Mouse (Mus musculus) cerebellum, adult 2 months (tissue): ENCODE measurements around the gene Nipal3. TPM values are rescaled to one million over a fixed set of nuclear protein-coding genes. Genes with fewer than 3 reads are reported as not detected.
A peak's percentile ranks its signal among the peaks of the same experiment; 100 is the strongest.

Source experiments
- DNase-seq, 2 experiments: peaks; one replicate each; pipeline ENCODE4 v3.0.0; 2021
- H3K27ac ChIP-seq: fragments of 200-500 bp; 2 replicates; pipeline ENCODE4 v1.5.1; 2012; ENCODE audit warnings: low read length, control low read depth, inconsistent platforms; ENCODE audit not compliant: insufficient read depth
- H3K27me3 ChIP-seq: fragments of 200-500 bp; 2 replicates; pipeline ENCODE4 v1.6.1; 2012; ENCODE audit warnings: inconsistent platforms, mild to moderate bottlenecking, low read length, moderate library complexity; ENCODE audit not compliant: control insufficient read depth, insufficient read depth
- H3K4me1 ChIP-seq: fragments of 200-500 bp; 2 replicates; pipeline ENCODE4 v1.6.1; 2011; ENCODE audit warnings: low read length; ENCODE audit not compliant: control insufficient read depth, insufficient read depth
- H3K4me3 ChIP-seq: fragments of 200-500 bp; replicated peaks from 2 replicates; pipeline ENCODE3; 2011; ENCODE audit warnings: mild to moderate bottlenecking, low read depth, low read length, control low read depth; ENCODE audit not compliant: insufficient read depth
- CTCF ChIP-seq: fragments of 200-500 bp; IDR thresholded peaks from 2 replicates; pipeline ENCODE4 v1.5.1; 2011; ENCODE audit warnings: low read depth, mild to moderate bottlenecking, control low read depth, low read length, moderate library complexity, borderline replicate concordance; ENCODE audit not compliant: insufficient read depth
- POLR2A ChIP-seq: fragments of 200-500 bp; IDR thresholded peaks from 2 replicates; pipeline ENCODE4 v1.6.1; 2011; ENCODE audit warnings: low read length, control low read depth, borderline replicate concordance; ENCODE audit not compliant: insufficient read depth
- WGBS: fragments of 180-500 bp; shearing (Covaris S2); methylation state at CpG from one replicate; pipeline ENCODE4 v1.1.7; 2018; 5-methylcytosine and 5-hydroxymethylcytosine counted together
- polyA plus RNA-seq: library from polyadenylated mRNA; depleted of rRNA; stranded (reverse); fragments of >200 nt; gene quantifications from 2 replicates; pipeline ENCODE4 v1.2.3, GENCODE M21; 2012; rRNA removed

Nipal3 gene
- polyA plus RNA-seq = 57.5 and 60.9 TPM in 2 replicates

DNA sequence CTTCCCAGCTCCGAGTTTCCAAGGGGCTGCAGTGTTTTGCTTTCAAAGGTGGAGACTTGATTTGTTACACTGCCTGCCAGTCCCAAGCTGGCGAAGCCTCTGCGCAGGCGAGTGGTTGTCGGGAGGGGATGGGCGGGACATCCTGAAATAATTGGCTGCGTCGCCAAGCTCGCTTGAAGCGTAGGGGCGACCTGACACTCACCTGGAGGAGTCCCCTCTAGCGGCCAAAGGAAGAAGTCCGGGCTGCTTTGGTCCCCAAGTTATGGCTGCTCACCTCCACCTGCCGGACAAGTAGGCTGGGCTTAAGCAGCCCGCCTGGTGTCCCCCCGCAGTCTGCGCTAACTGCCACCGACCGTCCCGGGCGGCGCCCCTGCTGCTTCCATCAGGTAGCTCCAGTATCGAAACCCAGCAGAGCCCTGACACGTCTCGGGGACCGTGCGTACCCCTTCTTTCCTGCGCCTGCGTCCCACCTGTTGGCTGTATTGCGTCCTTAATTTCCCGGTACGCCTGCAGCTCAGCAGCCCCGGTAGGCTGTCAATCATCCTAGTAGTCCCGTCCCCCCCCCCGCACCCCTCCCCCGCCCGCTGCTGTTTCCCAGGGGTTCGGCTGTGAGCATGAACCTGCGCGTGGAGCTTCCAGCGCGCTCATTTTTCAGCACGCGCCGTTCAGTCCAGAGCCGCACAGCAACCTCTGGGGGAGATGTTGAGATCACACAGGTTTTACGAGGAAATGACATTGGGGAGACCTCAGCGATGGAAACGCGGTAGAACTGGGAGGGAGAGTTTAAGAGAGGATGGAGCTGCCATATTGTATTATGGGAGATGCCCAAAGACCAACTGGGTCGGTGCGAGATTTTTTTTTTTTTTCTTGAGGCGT, at the start of gene Nipal3, which contains the start of gene Stpg1:
TSS of gene Nipal3 (minus strand) at position 518 of the 876 bp plus-strand sequence.
TSS of gene Stpg1 (plus strand) at position 270 of the 876 bp plus-strand sequence.
- TF ChIP-seq POLR2A (no peak), CTCF (peak; percentile 80)
- Histone ChIP-seq H3K27ac (peak within 1 kb of the TSS; percentile 49), H3K4me1 (peaks cover 11% of the 10 kb centered on the region), H3K4me3 (peak within 1 kb of the TSS; percentile 85), H3K27me3 (no peaks in the 10 kb centered on the region)
- DNase-seq = peak; percentile 96 to 98
- under 1% methylated on average over 52 of the region's 53 CpGs for WGBS

DNA sequence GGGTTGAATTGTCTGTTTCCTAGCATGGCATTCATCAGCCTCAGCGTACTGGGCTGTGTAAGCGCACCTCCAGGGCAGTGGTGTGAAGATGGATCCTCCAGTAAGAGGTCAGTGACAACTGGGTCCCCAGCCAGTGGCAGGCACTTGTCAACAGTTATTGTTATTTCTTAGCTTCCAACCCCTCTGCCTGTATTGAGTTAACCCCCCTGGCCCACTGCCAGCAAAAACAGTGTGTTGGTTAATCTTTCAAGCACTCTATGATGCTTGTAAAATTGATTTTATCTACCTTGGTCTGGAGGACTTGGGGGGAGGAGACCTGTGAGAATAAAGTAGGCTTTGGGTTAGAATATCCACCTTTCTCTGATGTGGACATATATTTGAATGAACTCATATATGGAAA, 49.4 kb upstream of the Nipal3 start:
- H3K27me3 ChIP-seq = no peaks in the 10 kb centered on the region
- H3K27ac ChIP-seq = no peak overlapping the region
- H3K4me1 ChIP-seq = no peaks in the 10 kb centered on the region; the same call in 1 of the 2 replicates
- no peak for DNase-seq
- no peak overlapping the region for H3K4me3 ChIP-seq
- TF ChIP-seq CTCF (no peak), POLR2A (no peak)
- 98% methylated on average over 2 of the region's 2 CpGs for WGBS

DNA sequence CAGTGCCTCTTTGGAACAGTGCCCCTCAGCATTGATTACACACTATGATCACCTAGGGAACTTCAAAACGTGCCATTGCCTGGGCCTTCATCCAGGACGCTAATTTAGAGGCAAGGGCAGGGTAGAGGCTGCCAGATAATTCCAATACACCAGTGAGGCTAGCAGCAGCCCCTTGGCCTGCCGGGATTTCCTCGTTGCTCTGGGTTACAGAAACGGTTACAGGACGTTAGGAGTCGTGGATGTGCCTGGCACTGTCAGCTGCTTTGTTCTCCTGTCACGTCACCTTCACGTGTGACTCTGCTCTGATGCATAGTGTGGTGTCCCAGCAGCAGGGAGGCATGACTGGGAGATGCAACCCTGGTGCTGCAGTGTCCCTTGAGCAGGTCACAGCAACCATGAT, 45.2 kb upstream of the Nipal3 start:
- WGBS = 11% methylated on average over 9 of the region's 9 CpGs
- DNase-seq = no peak
- no peaks in the 10 kb centered on the region for H3K27me3 ChIP-seq
- no peak overlapping the region for H3K4me3 ChIP-seq
- H3K4me1 ChIP-seq = no peaks in the 10 kb centered on the region; the same call in 1 of the 2 replicates
- H3K27ac ChIP-seq = no peak overlapping the region
- no peak for TF ChIP-seq POLR2A
- no peak for TF ChIP-seq CTCF

DNA sequence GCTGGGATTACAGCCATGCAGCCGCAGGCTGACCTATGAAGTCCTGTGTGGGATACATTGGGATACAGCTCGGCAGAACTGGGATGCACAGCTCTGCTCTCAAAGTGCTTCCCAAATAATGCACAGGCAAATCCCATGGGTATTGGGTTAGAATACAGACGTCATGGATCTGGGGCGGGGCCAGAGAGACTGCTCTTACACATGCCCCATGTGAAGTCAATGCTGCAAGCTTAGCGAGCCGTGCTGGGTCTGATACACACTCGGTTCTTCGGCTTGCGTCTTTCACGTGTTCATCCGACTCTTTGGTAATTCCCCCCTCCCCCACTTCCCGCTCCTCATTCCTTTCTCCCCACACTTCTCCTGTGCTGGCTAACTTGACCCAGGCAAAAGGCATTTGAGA, 44.2 kb upstream of the Nipal3 start:
- 77% methylated on average over 12 of the region's 12 CpGs for WGBS
- no peak for TF ChIP-seq POLR2A
- no peak for TF ChIP-seq CTCF

DNA sequence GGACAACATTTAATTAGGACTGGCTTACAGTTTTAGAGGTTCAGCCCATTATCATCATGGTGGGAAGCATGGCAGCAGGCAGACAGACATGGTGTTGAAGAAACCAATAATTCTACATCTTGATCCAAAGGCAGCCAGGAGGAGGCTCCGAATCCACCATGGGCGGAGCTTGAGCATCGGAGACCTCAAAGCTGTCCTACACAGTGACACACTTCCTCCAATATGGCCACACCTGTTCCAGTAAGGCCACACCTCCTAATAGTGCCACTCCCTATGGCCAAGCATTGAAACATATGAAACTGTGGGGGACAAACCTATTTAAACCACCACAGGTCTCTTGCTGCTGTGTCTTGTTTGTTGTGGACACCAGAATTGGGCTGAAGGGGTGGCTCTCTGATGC, 40.2 kb upstream of the Nipal3 start:
- WGBS = 94% methylated on average over 3 of the region's 3 CpGs
- no peaks in the 10 kb centered on the region for H3K27me3 ChIP-seq
- TF ChIP-seq POLR2A (no peak), CTCF (no peak)
- no peak for DNase-seq
- H3K4me1 ChIP-seq = no peaks in the 10 kb centered on the region
- no peak overlapping the region for H3K4me3 ChIP-seq
- no peak overlapping the region for H3K27ac ChIP-seq

More for the DNA sequence above, 44.2 kb upstream of the Nipal3 start:
- H3K27ac ChIP-seq = no peak overlapping the region
- no peak overlapping the region for H3K4me3 ChIP-seq
- no peaks in the 10 kb centered on the region; the same call in 1 of the 2 replicates for H3K4me1 ChIP-seq
- no peaks in the 10 kb centered on the region for H3K27me3 ChIP-seq
- no peak for DNase-seq

DNA sequence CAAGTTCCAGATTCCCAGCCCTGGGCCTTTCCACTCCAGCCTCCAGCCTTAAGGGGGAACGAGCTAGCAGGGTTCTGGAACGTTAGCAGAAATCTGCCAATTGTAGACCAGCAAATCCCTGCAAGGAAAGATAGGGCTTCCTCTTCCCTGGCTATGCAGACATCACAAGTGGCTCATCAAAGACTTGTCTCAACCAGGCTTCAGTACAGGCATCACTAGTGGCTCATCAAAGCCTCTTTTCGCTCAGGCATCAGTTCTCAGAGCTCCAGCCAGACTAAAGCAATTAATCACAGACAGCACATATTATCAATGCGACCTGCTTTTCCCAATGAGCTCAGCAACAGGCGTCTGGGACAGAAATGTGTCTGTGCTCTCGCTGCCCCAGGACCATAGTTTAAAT, 38.2 kb upstream of the Nipal3 start:
- 82% methylated on average over 6 of the region's 6 CpGs for WGBS
- H3K27ac ChIP-seq = no peak overlapping the region
- no peaks in the 10 kb centered on the region for H3K27me3 ChIP-seq
- H3K4me3 ChIP-seq = no peak overlapping the region
- no peak for DNase-seq
- TF ChIP-seq POLR2A (no peak), CTCF (no peak)
- H3K4me1 ChIP-seq = no peaks in the 10 kb centered on the region

DNA sequence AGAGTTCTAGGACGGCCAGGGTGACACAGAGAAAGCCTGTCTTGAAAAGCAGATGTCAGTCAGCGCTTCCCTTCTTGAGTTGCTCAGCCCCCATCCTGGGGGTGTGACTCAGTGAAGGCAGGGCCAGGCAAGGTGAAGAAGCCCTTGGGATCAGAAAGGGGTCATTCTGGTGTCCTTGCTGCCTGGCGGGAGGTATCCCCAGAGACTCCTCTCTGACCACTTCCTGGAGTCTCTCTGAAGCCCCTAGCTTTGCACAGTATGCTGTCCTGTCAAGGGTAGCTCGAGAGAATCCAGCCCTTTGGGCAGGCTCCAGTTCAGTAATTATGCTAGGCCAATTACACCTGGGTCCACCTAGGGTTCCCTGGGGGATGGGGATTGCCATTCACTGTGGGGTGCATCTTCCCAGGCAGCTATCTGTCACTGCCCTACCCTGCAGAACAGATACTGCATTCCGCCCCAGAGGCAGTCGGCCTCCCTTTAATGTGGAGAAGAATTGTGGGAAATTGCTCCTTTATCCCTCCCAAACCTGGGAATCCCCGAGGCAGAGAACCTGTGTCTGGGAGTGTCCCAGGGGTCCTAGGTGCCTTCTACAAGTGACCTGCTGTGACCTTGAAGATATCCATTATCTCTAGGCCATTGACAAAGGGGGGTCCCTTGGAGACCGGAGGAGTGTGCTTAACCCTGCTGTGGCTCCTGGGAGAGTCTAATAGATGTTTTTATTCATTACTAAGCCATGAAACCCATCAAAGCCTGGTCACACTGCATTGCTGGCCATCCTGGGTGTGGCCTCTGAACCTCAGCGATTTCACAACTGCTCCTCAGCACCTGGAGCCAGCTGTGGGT, 37.2 kb upstream of the Nipal3 start:
- 52% methylated on average over 9 of the region's 9 CpGs for WGBS
- TF ChIP-seq POLR2A (no peak), CTCF (no peak)
- H3K4me1 ChIP-seq = no peaks in the 10 kb centered on the region
- no peaks in the 10 kb centered on the region for H3K27me3 ChIP-seq
- no peak for DNase-seq
- H3K4me3 ChIP-seq = no peak overlapping the region
- no peak overlapping the region for H3K27ac ChIP-seq
